Mouse (Mus musculus): Measurements from ENCODE around the gene Eps8. TPM values are rescaled to one million over a fixed set of nuclear protein-coding genes. Genes with fewer than 3 reads are reported as not detected.

Eps8 gene
- polyA plus RNA-seq, 1 experiment from 2014 or later: 8.5 TPM

DNA sequence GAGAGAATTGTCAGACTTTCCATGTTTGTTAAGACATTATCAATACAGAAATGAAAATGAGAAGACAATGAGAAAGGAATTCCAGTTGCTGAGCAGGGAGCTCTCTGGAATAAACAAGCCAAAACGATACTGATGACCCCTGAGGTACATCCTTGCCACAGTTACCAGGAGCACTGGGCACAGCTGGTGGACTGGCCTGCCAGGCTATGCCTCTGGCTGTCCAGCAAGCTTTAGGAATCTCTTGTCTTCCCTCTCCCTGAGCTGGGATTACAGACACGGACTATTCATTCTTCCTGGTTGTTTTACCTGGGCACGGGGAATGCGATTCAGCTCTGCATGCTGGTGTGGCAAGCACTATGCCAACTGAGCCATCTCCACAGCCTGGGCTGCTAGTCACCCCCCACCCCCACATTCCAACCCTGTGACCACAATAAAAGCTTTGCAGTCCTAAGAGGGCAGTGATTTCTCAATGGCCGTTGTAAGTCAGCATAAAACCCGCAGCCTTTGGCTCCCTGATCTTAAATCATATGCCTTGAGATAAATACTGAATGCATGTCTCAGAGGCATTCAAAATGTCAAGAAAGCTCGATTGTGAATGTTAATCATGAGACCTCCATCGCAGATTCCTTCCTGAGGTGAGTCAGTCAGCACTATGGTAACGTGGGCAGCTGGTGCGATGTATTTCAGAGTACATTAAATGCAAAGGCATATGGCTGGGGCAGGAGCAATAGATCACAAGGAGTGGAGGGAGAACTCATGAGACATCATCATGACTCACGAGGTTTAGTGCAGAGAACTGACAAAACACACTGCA is 134.9 kb downstream of the Eps8 start:
- Histone ChIP-seq H3K4me3 (no peak overlapping the region), H3K4me2 (replicated peaks) (no peak overlapping the region), H3K36me3 (no peaks in the 10 kb centered on the region), H3K9ac (no peak overlapping the region), H3K27ac (no peak overlapping the region), H3K27me3 (replicated peaks) (no peaks in the 10 kb centered on the region), H3K4me1 (peaks cover 12% of the 10 kb centered on the region), H3K9me3 (no peaks in the 10 kb centered on the region)
- peak; percentile 87 for ATAC-seq (ENCODE audit: low FRiP score, low read depth)
- WGBS: 35% methylated on average over 11 of the region's 11 CpGs

- Histone ChIP-seq H3K27ac (no peak overlapping the region), H3K27me3 (replicated peaks) (no peaks in the 10 kb centered on the region), H3K9ac (no peak overlapping the region), H3K4me3 (no peak overlapping the region), H3K36me3 (no peaks in the 10 kb centered on the region; the same call in 1 of the 2 replicates), H3K4me2 (replicated peaks) (no peak overlapping the region), H3K4me1 (peaks cover 4% of the 10 kb centered on the region), H3K9me3 (no peaks in the 10 kb centered on the region)
- WGBS: 78% methylated on average over 4 of the region's 4 CpGs
- ATAC-seq (ENCODE audit: low FRiP score, low read depth): no peak
Observed at GRCm38 (mm10) chr6:137514872-137515271, 139.8 kb downstream of the Eps8 start.

GRCm38 (mm10) chr6:137512753-137513152 is 141.9 kb downstream of the Eps8 start:
- Histone ChIP-seq H3K4me3 (no peak overlapping the region), H3K27me3 (replicated peaks) (no peaks in the 10 kb centered on the region), H3K36me3 (no peaks in the 10 kb centered on the region; the same call in 1 of the 2 replicates), H3K4me1 (no peaks in the 10 kb centered on the region), H3K9me3 (no peaks in the 10 kb centered on the region), H3K4me2 (replicated peaks) (no peak overlapping the region), H3K27ac (no peak overlapping the region), H3K9ac (no peak overlapping the region)
- 79% methylated on average over 5 of the region's 5 CpGs for WGBS
- ATAC-seq (ENCODE audit: low FRiP score, low read depth): no peak

DNA sequence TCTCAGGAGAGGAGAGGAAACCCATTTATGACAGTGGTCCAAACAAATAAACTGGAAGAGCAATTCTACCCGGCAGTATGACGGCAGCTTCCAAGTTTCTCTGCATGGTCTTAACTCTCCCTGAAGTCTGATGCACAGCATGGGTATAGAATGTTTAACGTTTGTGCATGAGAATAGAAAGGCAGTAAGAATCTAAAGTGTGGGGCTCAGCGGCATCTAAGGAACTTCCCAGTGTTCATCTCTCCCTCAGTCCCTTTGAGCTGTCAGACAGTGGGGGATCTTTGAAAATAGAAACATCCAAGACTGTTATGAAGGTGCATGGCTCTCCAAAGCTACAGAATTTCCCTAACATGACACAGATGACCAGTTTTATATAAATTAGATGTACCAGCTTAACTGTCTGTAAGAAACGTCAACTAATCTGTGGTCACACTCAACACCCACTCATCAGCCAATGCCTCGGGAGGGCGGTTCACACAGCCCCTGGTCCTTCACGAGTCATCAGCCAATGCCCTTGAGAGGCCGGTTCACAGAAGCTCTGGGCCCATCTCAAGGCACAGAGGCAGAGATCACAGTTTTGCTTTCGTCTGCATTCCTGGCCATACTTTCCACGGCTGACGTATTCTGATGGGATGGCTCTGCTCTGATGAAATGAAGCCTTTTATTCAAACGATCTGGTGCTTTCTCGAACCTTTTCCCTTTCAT is 145.2 kb downstream of the Eps8 start:
- no peaks in the 10 kb centered on the region for H3K4me1 ChIP-seq
- no peak overlapping the region for H3K9ac ChIP-seq
- H3K9me3 ChIP-seq: no peaks in the 10 kb centered on the region
- H3K4me2 ChIP-seq (replicated peaks): no peak overlapping the region
- ATAC-seq (ENCODE audit: low FRiP score, low read depth): no peak
- H3K27me3 ChIP-seq (replicated peaks): no peaks in the 10 kb centered on the region
- no peak overlapping the region for H3K4me3 ChIP-seq
- WGBS: 86% methylated on average over 14 of the region's 14 CpGs
- H3K36me3 ChIP-seq: no peaks in the 10 kb centered on the region; the same call in 1 of the 2 replicates
- H3K27ac ChIP-seq: no peak overlapping the region

- Histone ChIP-seq H3K27ac (no peak overlapping the region), H3K27me3 (replicated peaks) (no peaks in the 10 kb centered on the region), H3K9ac (no peak overlapping the region), H3K36me3 (no peaks in the 10 kb centered on the region; the same call in 1 of the 2 replicates), H3K9me3 (no peaks in the 10 kb centered on the region), H3K4me3 (no peak overlapping the region), H3K4me1 (no peaks in the 10 kb centered on the region), H3K4me2 (replicated peaks) (no peak overlapping the region)
- 92% methylated on average over 19 of the region's 19 CpGs for WGBS
- ATAC-seq (ENCODE audit: low FRiP score, low read depth): no peak
Observed at GRCm38 (mm10) chr6:137508936-137509335, 145.7 kb downstream of the Eps8 start.

DNA sequence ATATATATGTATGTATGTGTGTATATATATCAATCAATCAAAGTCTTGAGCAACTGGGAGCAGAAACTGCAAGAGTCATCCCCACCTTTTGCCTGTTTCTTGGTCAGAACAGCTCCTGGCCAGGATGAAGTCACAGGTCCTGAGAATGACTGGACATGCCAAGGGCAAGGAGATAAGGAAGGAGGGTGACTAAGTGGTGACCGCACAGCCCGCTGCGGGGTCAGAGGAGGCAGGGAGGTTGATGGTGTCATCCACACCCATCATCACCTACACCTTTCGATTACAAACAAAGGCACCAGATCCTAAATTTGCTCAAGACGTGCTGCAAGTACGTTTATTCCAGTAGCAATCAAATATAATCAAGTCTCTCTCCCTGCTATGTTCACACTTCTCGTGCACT is 148.1 kb downstream of the Eps8 start:
- no peak for ATAC-seq (ENCODE audit: low FRiP score, low read depth)
- Histone ChIP-seq H3K9ac (no peak overlapping the region), H3K4me3 (no peak overlapping the region), H3K36me3 (no peaks in the 10 kb centered on the region), H3K9me3 (no peaks in the 10 kb centered on the region), H3K4me2 (replicated peaks) (no peak overlapping the region), H3K4me1 (no peaks in the 10 kb centered on the region), H3K27me3 (replicated peaks) (no peaks in the 10 kb centered on the region), H3K27ac (no peak overlapping the region)
- 88% methylated on average over 7 of the region's 7 CpGs for WGBS

GRCm38 (mm10) chr6:137505555-137506227 is 149.0 kb downstream of the Eps8 start:
- 91% methylated on average over 3 of the region's 3 CpGs for WGBS
- H3K27me3 ChIP-seq (replicated peaks): no peaks in the 10 kb centered on the region
- H3K9ac ChIP-seq: no peak overlapping the region
- H3K36me3 ChIP-seq: no peaks in the 10 kb centered on the region
- no peaks in the 10 kb centered on the region for H3K9me3 ChIP-seq
- no peak overlapping the region for H3K4me2 ChIP-seq (replicated peaks)
- no peak for ATAC-seq (ENCODE audit: low FRiP score, low read depth)
- no peak overlapping the region for H3K27ac ChIP-seq
- no peaks in the 10 kb centered on the region for H3K4me1 ChIP-seq
- no peak overlapping the region for H3K4me3 ChIP-seq

- Histone ChIP-seq H3K4me1 (no peaks in the 10 kb centered on the region), H3K4me3 (no peak overlapping the region), H3K27ac (no peak overlapping the region), H3K4me2 (replicated peaks) (no peak overlapping the region), H3K27me3 (replicated peaks) (no peaks in the 10 kb centered on the region), H3K36me3 (no peaks in the 10 kb centered on the region), H3K9ac (no peak overlapping the region), H3K9me3 (no peaks in the 10 kb centered on the region)
- ATAC-seq (ENCODE audit: low FRiP score, low read depth): no peak
- WGBS: 63% methylated on average over 1 of the region's 1 CpGs
Observed at GRCm38 (mm10) chr6:137504052-137504451, 150.6 kb downstream of the Eps8 start.

- ATAC-seq (ENCODE audit: low FRiP score, low read depth): no peak
- Histone ChIP-seq H3K27me3 (replicated peaks) (no peaks in the 10 kb centered on the region), H3K36me3 (no peaks in the 10 kb centered on the region), H3K27ac (no peak overlapping the region), H3K9ac (no peak overlapping the region), H3K9me3 (no peaks in the 10 kb centered on the region), H3K4me3 (no peak overlapping the region), H3K4me2 (replicated peaks) (no peak overlapping the region), H3K4me1 (no peaks in the 10 kb centered on the region)
- 85% methylated on average over 8 of the region's 8 CpGs for WGBS
Observed at GRCm38 (mm10) chr6:137503462-137503861, 151.2 kb downstream of the Eps8 start.

DNA sequence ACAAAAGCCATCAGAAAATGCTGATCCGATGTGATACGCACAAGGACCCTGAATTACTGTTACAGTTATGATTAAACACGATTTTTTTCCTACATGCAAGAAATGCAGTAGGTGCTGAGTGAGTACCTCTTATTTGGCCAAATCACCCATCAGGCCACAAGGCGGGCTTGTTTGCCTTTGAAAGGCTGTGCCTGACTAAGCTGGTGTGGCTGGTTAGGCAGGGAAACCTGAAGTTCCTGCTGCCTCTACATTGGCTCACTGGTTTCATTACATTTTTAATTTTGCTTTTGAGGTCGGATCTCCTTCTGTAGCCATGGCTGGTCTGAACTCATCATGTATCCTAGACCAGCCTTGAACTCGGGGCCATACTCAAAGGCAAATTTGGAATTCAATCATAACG is 151.7 kb downstream of the Eps8 start:
- no peaks in the 10 kb centered on the region for H3K27me3 ChIP-seq (replicated peaks)
- H3K27ac ChIP-seq: no peak overlapping the region
- 87% methylated on average over 7 of the region's 7 CpGs for WGBS
- H3K4me2 ChIP-seq (replicated peaks): no peak overlapping the region
- H3K4me3 ChIP-seq: no peak overlapping the region
- no peaks in the 10 kb centered on the region for H3K4me1 ChIP-seq
- no peaks in the 10 kb centered on the region for H3K36me3 ChIP-seq
- ATAC-seq (ENCODE audit: low FRiP score, low read depth): no peak
- no peaks in the 10 kb centered on the region for H3K9me3 ChIP-seq
- no peak overlapping the region for H3K9ac ChIP-seq

- Histone ChIP-seq H3K27me3 (replicated peaks) (no peaks in the 10 kb centered on the region), H3K9me3 (no peaks in the 10 kb centered on the region), H3K36me3 (no peaks in the 10 kb centered on the region), H3K9ac (no peak overlapping the region), H3K4me1 (no peaks in the 10 kb centered on the region), H3K27ac (no peak overlapping the region), H3K4me2 (replicated peaks) (no peak overlapping the region), H3K4me3 (no peak overlapping the region)
- ATAC-seq (ENCODE audit: low FRiP score, low read depth): no peak
- 77% methylated on average over 6 of the region's 6 CpGs for WGBS
Observed at GRCm38 (mm10) chr6:137498781-137499180, 155.9 kb downstream of the Eps8 start.

DNA sequence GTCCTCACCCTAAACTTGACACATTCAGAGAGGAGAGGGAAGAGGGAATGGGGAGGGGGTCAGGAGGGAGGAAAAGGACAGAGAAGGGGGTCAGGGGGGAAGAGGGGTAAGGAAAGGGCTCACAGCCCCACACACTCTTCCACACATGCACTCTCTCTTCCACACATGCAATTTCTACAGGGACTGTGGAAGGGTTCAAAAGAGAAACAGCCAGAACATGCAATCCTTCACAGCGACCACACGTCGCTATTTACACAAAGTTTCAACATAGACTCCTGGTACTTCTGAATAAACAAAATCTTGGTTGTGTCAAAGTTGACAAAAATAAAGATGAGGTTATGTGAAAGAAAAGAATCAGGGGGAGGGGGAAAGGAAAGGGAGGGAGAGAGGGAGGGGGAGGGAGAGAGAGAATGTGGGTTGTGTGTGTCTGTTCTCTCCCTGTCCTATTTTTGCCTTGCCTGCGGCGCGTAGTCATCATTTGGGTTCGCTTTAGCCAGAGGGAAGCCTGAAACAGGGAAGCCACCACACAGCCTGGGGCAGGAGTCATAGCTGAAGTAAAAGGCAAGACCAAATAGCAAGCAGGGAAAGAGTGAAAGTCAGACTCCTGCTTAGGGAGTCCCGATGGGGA is 157.4 kb downstream of the Eps8 start:
- ATAC-seq (ENCODE audit: low FRiP score, low read depth): no peak
- no peaks in the 10 kb centered on the region for H3K36me3 ChIP-seq

More for the DNA sequence above, 157.4 kb downstream of the Eps8 start:
- Histone ChIP-seq H3K27ac (no peak overlapping the region), H3K4me1 (no peaks in the 10 kb centered on the region), H3K9ac (no peak overlapping the region), H3K27me3 (replicated peaks) (no peaks in the 10 kb centered on the region), H3K4me2 (replicated peaks) (no peak overlapping the region), H3K9me3 (no peaks in the 10 kb centered on the region), H3K4me3 (no peak overlapping the region)
- WGBS: 94% methylated on average over 8 of the region's 8 CpGs

All from neural tube, embryonic 12.5 days (tissue).